Mouse (Mus musculus) heart, embryonic 14.5 days (tissue): ENCODE measurements around the gene Prss29. TPM values are rescaled to one million over a fixed set of nuclear protein-coding genes. Genes with fewer than 3 reads are reported as not detected.

ENCODE experiments used
- ATAC-seq: fragments of 200-750 bp; cut with Nextera tagmentation; 2 replicates; pipeline ENCODE4 v1.8.0; 2017; ENCODE audit warnings: low read depth, moderate TSS enrichment; ENCODE audit not compliant: insufficient number of reproducible peaks, insufficient read depth, low FRiP score
- H3K27ac ChIP-seq, 2 experiments: fragments of 200-500 bp in 1 of 2; fragments of 300-500 bp in 1 of 2; sonication (generic) in 1 of 2; replicated peaks in 1 of 2; 2 replicates each; pipeline ENCODE4 v1.5.1; 2012 to 2014; ENCODE audit warnings: low read depth in 2 of 2, low read length in 2 of 2, control low read depth in 1 of 2, mild to moderate bottlenecking in 1 of 2, mixed read lengths in 1 of 2; ENCODE audit not compliant: control insufficient read depth in 1 of 2, insufficient read depth in 1 of 2
- H3K27me3 ChIP-seq: fragments of 300-500 bp; sonication (generic); 2 replicates; pipeline ENCODE4 v1.6.1; 2014; ENCODE audit warnings: mild to moderate bottlenecking, low read length, control low read depth; ENCODE audit not compliant: control insufficient read depth, insufficient read depth
- H3K36me3 ChIP-seq: fragments of 300-500 bp; sonication (generic); 2 replicates; pipeline ENCODE4 v1.6.1; 2014; ENCODE audit warnings: mild to moderate bottlenecking, control low read depth, low read length, mixed read lengths; ENCODE audit not compliant: control insufficient read depth, insufficient read depth
- H3K4me1 ChIP-seq, 2 experiments: fragments of 200-500 bp in 1 of 2; fragments of 300-500 bp in 1 of 2; sonication (generic) in 1 of 2; 2 replicates each; pipeline ENCODE4 v1.6.1; 2012 to 2014; ENCODE audit warnings: low read length in 2 of 2, control low read depth in 1 of 2, mixed read lengths in 1 of 2; ENCODE audit not compliant: control insufficient read depth in 2 of 2, insufficient read depth in 2 of 2
- H3K4me2 ChIP-seq: fragments of 300-500 bp; sonication (generic); 2 replicates; pipeline ENCODE4 v1.6.1; 2014; ENCODE audit warnings: mild to moderate bottlenecking, low read length
- H3K4me3 ChIP-seq, 2 experiments: fragments of 200-500 bp in 1 of 2; fragments of 300-500 bp in 1 of 2; sonication (generic) in 1 of 2; 2 replicates each; pipeline ENCODE4 v1.5.1; 2012 to 2014; ENCODE audit warnings: low read length in 2 of 2, mild to moderate bottlenecking in 2 of 2, control low read depth in 1 of 2, low read depth in 1 of 2, moderate library complexity in 1 of 2; ENCODE audit not compliant: control insufficient read depth in 1 of 2, insufficient read depth in 1 of 2
- H3K9ac ChIP-seq: fragments of 300-500 bp; sonication (generic); 2 replicates; pipeline ENCODE4 v1.6.1; 2014; ENCODE audit warnings: mild to moderate bottlenecking, low read length
- H3K9me3 ChIP-seq: fragments of 300-500 bp; sonication (generic); 2 replicates; pipeline ENCODE4 v1.6.1; 2016; ENCODE audit warnings: low read length, control low read depth; ENCODE audit not compliant: control insufficient read depth
- WGBS: fragments of 180-500 bp; shearing (Covaris S2); extraction: QIAGEN DNeasy Blood & Tissue Kit; methylation state at CpG from one replicate; pipeline ENCODE4 v1.1.7; 2014; 5-methylcytosine and 5-hydroxymethylcytosine counted together
- polyA plus RNA-seq: library from polyadenylated mRNA; unstranded; fragments of >200 nt; fragmentation: Nextera tagmentation; extraction: Ambion mirVana; gene quantifications from 2 replicates; pipeline ENCODE4 v1.2.1, GENCODE M21; 2014

The Prss29 gene
- not detected in 2 replicates for polyA plus RNA-seq

DNA sequence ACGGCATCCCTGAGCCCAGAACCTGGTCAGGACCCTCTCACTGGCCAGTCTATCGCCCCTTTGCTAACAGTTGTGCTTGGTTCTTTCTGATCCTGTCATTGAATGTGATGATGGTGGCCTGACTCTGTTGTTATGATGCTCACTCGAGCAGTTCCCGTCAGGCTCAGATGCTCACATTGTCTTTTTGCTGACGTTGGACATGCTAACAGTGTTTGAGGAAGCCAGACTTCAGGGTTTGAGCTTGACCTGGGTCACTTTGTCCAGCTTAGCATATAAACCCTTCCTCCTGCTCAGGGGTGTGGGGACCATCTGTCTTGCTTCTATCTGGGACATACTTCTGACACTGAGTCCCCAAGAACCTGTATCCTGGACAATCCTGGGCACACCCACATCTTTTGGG, at the start of gene Prss29:
Gene Prss29, plus strand, starts transcription at position 301 of the 400 bp plus-strand sequence.
- H3K4me2 ChIP-seq = no peak within 1 kb of the TSS
- no peaks in the 10 kb centered on the region for H3K36me3 ChIP-seq
- no peak for ATAC-seq
- no peaks in the 10 kb centered on the region for H3K27me3 ChIP-seq
- WGBS = 60% methylated on average over 5 of the region's 5 CpGs
- H3K4me1 ChIP-seq = no peaks in the 10 kb centered on the region
- no peak within 1 kb of the TSS for H3K9ac ChIP-seq
- H3K4me3 ChIP-seq = no peak within 1 kb of the TSS
- H3K27ac ChIP-seq = no peak within 1 kb of the TSS
- H3K9me3 ChIP-seq = no peaks in the 10 kb centered on the region

DNA sequence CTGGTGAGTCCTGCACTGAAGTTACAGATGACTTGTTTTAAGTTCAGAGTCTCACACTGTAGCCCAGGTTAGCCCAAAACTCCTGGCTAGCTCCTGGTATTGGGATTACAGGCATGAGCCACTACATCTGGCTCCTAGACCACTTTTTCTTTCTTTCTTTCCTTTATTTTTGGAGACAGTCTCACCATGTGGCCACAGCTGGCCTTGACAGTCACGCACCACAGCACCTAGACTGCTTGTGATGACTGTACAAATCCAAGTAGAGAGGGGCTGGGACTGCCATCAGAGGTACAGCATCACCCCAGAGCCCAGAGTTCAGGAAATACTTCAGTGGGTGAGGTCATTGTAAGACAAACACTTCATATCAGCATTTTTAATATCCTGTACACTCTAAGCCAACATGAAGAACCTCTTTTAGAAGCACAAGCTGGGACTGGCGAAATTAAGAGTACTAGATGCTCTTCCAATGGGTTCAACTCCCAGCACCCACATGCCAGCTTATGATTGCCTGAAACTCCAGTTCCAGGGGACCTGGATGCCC, 47.6 kb upstream of the Prss29 start:
- peaks cover 50% of the 10 kb centered on the region for H3K36me3 ChIP-seq

DNA sequence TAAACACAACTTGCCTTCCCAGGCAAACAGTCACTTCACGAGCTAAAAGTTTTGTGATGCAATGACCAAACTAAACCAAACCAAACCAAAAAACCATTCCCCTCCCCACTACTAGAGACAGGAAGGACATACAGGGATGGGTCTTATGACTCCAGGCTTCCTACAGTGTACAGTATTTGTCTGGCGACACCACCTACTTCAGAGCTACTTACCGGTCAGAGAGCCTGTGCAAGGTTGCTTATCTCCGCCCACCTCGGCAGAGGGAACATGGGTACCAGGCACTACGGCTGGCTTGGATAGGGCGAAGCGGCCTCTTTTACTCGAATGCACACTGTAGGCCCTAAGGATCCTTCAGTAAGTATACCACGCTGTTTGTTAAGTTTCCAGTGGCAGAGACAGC, 46.1 kb upstream of the Prss29 start:
- Histone ChIP-seq H3K27me3 (no peaks in the 10 kb centered on the region), H3K9ac (peak overlapping the region; percentile 100), H3K4me3 (peak overlapping the region; percentile 97 to 99), H3K9me3 (no peaks in the 10 kb centered on the region), H3K4me1 (peaks cover 18 to 35% of the 10 kb centered on the region in 2 experiments), H3K27ac (peak overlapping the region; percentile 99), H3K36me3 (peaks cover 35% of the 10 kb centered on the region), H3K4me2 (peak overlapping the region; percentile 98)
- under 1% methylated on average over 10 of the region's 10 CpGs for WGBS
- ATAC-seq = no peak

More for the DNA sequence above, 47.6 kb upstream of the Prss29 start:
- 63% methylated on average over 2 of the region's 2 CpGs for WGBS
- Histone ChIP-seq H3K4me3 (peak overlapping the region in 1 of 2 experiments; percentile 99; a peak in 2 of 4 replicates), H3K4me1 (peaks cover 18 to 35% of the 10 kb centered on the region in 2 experiments), H3K27ac (no peak overlapping the region), H3K9me3 (no peaks in the 10 kb centered on the region), H3K4me2 (peak overlapping the region; percentile 98), H3K9ac (peak overlapping the region; percentile 100; the same call in 1 of the 2 replicates), H3K27me3 (no peaks in the 10 kb centered on the region)
- no peak for ATAC-seq

DNA sequence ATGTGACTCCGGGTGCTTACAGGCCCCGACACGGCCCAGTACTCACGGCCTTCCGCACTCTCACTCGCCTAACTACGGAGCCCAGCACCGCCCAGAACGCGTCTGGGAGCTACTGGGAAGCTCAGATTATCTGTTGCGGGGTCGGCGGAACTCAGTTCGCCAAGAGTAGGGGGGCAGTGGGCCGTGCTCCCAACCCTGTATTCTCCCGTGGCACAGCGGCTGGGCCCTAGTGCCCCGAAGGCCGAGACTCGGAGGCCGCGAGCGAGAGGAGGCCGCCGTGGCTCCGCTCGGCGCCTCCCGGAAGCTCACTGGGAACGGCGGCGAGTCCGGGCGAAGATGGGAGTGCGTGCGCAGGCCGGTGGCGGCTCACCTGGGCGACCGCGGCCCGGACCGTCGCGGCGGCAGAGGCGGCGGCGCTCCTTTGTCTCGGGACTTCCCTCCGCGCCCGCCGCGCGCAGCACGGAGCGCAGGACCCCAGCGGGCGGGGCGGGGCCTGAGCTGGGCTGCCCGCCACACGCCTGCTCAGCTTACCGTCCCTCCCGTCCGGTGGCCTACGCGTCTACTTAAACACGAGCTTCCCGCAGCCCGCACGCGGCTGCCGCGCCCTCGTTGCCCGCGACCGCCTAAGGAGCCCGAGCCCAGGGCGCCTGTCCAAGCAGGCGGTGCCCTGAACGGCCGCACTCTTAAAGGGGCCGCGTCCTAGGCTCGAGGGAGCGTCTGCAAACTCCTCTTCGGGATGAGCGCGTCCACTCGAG, 45.3 kb upstream of the Prss29 start:
- Histone ChIP-seq H3K4me1 (peaks cover 18 to 35% of the 10 kb centered on the region in 2 experiments), H3K4me3 (peak overlapping the region; percentile 97 to 99), H3K27me3 (no peaks in the 10 kb centered on the region), H3K9me3 (no peaks in the 10 kb centered on the region), H3K36me3 (peaks cover 27% of the 10 kb centered on the region), H3K9ac (peak overlapping the region; percentile 100), H3K27ac (peak overlapping the region; percentile 99), H3K4me2 (peak overlapping the region; percentile 98)
- peak; percentile 91 for ATAC-seq
- under 1% methylated on average over 64 of the region's 92 CpGs for WGBS

DNA sequence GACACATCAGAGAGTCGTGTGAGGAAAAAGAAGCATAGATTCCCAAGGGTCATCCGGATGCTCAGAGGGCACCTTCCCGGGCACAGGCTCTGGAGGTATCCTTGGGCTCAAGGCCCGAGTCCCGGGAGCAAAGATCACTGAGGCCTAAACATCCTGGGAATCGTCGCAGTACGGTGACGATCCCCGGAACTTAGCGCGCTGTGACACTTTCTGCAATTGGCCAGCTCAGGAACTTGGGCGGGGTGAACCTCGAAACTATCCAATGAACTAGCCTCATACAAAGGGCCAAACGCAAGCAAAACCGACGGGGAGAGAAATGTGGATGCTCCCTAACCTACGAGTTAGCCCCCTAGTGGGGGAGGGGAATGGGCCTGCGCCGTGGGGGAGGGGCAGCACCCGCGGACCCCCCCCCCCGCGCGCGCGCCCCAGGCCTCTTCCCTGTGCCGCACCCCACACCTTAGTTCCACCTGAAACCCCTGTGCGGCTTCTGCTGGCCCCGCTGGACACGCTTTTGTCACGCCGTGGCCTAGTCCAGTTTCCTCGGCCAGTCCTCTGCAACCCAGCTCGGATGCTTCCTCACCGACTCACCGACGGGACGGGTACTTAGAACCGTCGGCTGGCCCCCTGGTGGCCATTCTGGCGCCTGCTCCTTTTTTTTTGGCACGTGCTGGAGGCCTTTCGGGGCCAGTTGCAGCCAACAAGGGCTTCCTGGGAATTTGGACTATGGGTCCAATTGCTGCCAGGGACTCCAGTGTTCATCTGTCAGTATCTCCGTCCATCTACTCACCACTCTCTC, 44.5 kb upstream of the Prss29 start:
- ATAC-seq = peak; percentile 85
- Histone ChIP-seq H3K4me3 (peak overlapping the region; percentile 97 to 99), H3K27me3 (no peaks in the 10 kb centered on the region), H3K36me3 (peaks cover 20% of the 10 kb centered on the region), H3K27ac (peak overlapping the region; percentile 99), H3K4me2 (peak overlapping the region; percentile 98), H3K4me1 (peaks cover 18 to 35% of the 10 kb centered on the region in 2 experiments), H3K9me3 (no peaks in the 10 kb centered on the region), H3K9ac (peak overlapping the region; percentile 100)
- WGBS = 1% methylated on average over 38 of the region's 45 CpGs

DNA sequence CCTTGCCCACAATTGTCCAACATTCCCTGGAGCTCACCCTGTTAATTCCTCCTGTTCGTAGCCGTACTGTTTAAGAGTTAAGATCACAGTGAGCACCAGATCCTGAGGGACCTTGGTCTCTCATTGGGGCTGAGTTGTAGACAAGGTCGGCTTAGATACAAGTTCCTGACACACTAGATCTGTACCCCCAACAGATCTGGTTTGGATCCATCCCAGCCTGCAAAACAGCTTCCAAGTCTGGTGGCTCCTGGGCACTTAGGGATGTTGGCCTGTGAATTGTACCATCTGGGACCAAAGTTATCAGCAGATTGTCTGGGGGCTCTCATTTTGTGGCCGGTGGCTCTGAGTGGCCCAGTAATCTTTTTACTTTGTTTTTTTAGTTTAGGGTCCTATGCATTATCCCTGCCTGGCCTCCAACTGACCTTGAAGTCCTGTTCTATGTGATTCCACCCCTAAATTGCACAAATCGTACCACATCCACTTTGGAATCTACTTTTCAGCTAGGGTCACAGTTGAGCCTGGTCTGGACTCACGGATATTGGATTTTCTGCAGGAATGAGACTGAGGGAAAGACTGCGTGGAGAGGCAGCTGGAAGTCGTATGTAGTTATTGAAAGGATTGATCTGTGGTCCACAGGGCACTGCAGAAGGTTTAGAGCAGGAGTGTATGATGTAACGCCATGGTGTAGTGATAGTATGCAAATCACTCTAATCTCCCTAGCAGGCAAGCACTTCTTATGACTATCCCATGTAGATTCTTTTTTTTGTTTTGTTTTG, 43.7 kb upstream of the Prss29 start, which contains the start of gene Ube2i:
Gene Ube2i, minus strand, starts transcription at position 52 of the 776 bp plus-strand sequence.
- 83% methylated on average over 9 of the region's 9 CpGs for WGBS
- H3K9me3 ChIP-seq = no peaks in the 10 kb centered on the region

DNA sequence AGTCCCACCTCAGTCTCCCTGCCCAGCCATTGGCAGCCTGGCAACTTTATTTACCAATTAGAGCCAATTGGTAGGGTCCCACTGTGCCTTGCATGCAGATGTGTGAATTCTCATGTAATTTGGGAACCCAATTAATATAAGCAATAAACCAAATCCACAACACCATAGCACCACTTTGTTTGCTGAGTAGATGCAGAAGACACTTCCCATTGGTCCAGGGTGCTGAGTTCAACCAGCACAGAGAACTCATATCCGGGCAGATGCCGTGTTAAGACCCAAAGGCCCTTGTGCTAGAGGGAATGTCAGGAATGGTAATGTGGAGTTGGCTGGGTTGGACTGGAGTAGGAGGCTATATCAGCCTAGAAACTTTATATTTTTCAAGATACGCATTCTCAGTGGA, 42.6 kb upstream of the Prss29 start:
- 87% methylated on average over 3 of the region's 3 CpGs for WGBS
- H3K4me2 ChIP-seq = no peak overlapping the region
- H3K27me3 ChIP-seq = no peaks in the 10 kb centered on the region
- H3K9me3 ChIP-seq = no peaks in the 10 kb centered on the region
- 0 out of 2 replicates have a peak, but pooled peaks cover under 1% of the 10 kb centered on the region for H3K36me3 ChIP-seq
- no peak overlapping the region for H3K9ac ChIP-seq
- no peak overlapping the region for H3K4me3 ChIP-seq
- H3K4me1 ChIP-seq = peaks cover 15 to 20% of the 10 kb centered on the region in 2 experiments
- no peak overlapping the region for H3K27ac ChIP-seq
- no peak for ATAC-seq

More for the DNA sequence above, 43.7 kb upstream of the Prss29 start, which contains the start of gene Ube2i:
- peak within 1 kb of the TSS; percentile 100 for H3K9ac ChIP-seq
- peaks cover 11% of the 10 kb centered on the region for H3K36me3 ChIP-seq
- H3K27ac ChIP-seq = peak within 1 kb of the TSS; percentile 99
- no peak for ATAC-seq
- peaks cover 18 to 30% of the 10 kb centered on the region in 2 experiments for H3K4me1 ChIP-seq
- H3K4me3 ChIP-seq = peak within 1 kb of the TSS; percentile 97 to 99
- no peaks in the 10 kb centered on the region for H3K27me3 ChIP-seq
- H3K4me2 ChIP-seq = peak within 1 kb of the TSS; percentile 98
